Mouse (Mus musculus): Measurements from ENCODE around the gene Tnfrsf13c.

The Tnfrsf13c gene

GRCm38 (mm10) chr15:82181131-82181530, 43.0 kb downstream of the Tnfrsf13c start:
- no peak for DNase-seq

GRCm38 (mm10) chr15:82177743-82178290, 46.4 kb downstream of the Tnfrsf13c start:
- no peak for DNase-seq

GRCm38 (mm10) chr15:82175091-82175490, 49.1 kb downstream of the Tnfrsf13c start:
- no peak for DNase-seq

- no peak for DNase-seq
Observed at GRCm38 (mm10) chr15:82172648-82173047, 51.5 kb downstream of the Tnfrsf13c start.
